Mouse (Mus musculus) thymus, adult 2 months (tissue): Measurements from ENCODE around the gene Homer2. TPM values are rescaled to one million over a fixed set of nuclear protein-coding genes. Genes with fewer than 3 reads are reported as not detected.

ENCODE experiments used
- DNase-seq: peaks from one replicate; pipeline ENCODE4 v3.0.0; 2021
- H3K27ac ChIP-seq: fragments of 200-500 bp; 2 replicates; pipeline ENCODE4 v1.5.1; 2012; ENCODE audit warnings: low read length, control low read depth; ENCODE audit not compliant: control insufficient read depth, insufficient read depth
- H3K27me3 ChIP-seq: fragments of 200-500 bp; 2 replicates; pipeline ENCODE4 v1.6.1; 2012; ENCODE audit warnings: mild to moderate bottlenecking, low read length, moderate library complexity, mixed read lengths; ENCODE audit not compliant: control insufficient read depth, insufficient read depth
- H3K36me3 ChIP-seq: fragments of 200-500 bp; 2 replicates; pipeline ENCODE4 v1.6.1; 2012; ENCODE audit warnings: mild to moderate bottlenecking, low read length, moderate library complexity; ENCODE audit not compliant: control insufficient read depth, insufficient read depth
- H3K4me1 ChIP-seq: fragments of 200-500 bp; replicated peaks from 2 replicates; pipeline ENCODE4 v1.6.1; 2012; ENCODE audit warnings: low read length; ENCODE audit not compliant: control insufficient read depth, insufficient read depth
- H3K4me3 ChIP-seq: fragments of 200-500 bp; 2 replicates; pipeline ENCODE4 v1.5.1; 2012; ENCODE audit warnings: mild to moderate bottlenecking, low read length, control low read depth, moderate library complexity; ENCODE audit not compliant: control insufficient read depth, insufficient read depth
- CTCF ChIP-seq: fragments of 200-500 bp; IDR thresholded peaks from 2 replicates; pipeline ENCODE4 v1.5.1; 2012; ENCODE audit warnings: mild to moderate bottlenecking, control low read depth, low read length, moderate library complexity, borderline replicate concordance; ENCODE audit not compliant: control insufficient read depth, poor library complexity, insufficient read depth; ENCODE audit errors: extremely low read depth
- POLR2A ChIP-seq: fragments of 200-500 bp; IDR thresholded peaks from 2 replicates; pipeline ENCODE4 v1.6.1; 2012; ENCODE audit warnings: mild to moderate bottlenecking, low read length, control low read depth, moderate library complexity; ENCODE audit not compliant: control insufficient read depth, poor library complexity, insufficient read depth; ENCODE audit errors: extremely low read depth
- WGBS: fragments of 180-500 bp; shearing (Covaris S2); methylation state at CpG from one replicate; pipeline ENCODE4 v1.1.7; 2018; 5-methylcytosine and 5-hydroxymethylcytosine counted together
- polyA plus RNA-seq: library from polyadenylated mRNA; depleted of rRNA; stranded (reverse); fragments of >200 nt; gene quantifications from 2 replicates; pipeline ENCODE4 v1.2.3, GENCODE M21; 2012

Gene Homer2
- polyA plus RNA-seq, 1 experiment, result 2.4 TPM

DNA sequence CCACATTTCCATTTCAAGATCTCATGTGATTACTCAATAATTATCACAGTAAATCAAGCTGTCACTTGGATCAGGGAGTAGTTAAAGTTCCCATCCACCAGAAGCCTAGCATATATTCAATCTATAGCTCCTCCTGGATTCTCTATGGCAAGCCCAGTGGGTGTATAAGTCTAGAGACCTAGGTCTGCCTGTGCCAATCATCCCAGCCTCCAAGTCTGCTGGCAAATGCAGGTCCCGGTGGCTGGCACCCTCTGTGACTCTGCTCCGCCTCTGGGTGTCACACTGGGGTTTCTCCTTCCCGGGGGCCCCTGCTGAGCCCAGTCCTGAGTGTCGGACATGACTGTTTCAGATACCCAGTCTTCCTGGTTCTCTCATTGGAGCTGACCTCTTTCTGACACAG, 84.5 kb downstream of the Homer2 start:
- TF ChIP-seq CTCF, result no peak
- no peak for TF ChIP-seq POLR2A
- 81% methylated on average over 4 of the region's 4 CpGs for WGBS
- Histone ChIP-seq H3K36me3 (no peaks in the 10 kb centered on the region), H3K27me3 (no peaks in the 10 kb centered on the region), H3K4me1 (no peaks in the 10 kb centered on the region), H3K4me3 (no peak overlapping the region), H3K27ac (no peak overlapping the region)
- no peak for DNase-seq

DNA sequence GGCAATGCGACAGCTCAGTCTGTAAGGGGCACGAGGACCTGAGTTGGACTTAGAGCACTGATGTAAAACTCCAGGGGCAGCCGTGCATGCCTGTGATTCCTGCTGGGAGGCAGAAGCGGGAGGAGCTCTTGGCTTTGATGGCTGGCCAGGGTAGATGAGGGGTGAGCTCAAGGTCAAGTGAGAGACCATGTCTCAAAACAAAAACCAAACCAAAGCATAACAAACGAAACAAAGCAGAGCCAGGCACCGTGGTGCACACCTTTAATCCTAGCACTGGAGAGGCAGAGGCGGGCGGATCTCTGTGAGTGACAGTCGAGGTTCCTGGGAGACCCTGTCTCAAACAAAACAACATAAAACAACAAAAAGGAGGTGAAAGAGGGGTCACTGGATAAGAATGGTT, 92.3 kb downstream of the Homer2 start:
- H3K4me1 ChIP-seq, result no peaks in the 10 kb centered on the region
- no peak overlapping the region for H3K4me3 ChIP-seq
- no peak for DNase-seq
- no peak overlapping the region for H3K27ac ChIP-seq
- 88% methylated on average over 9 of the region's 9 CpGs for WGBS
- no peaks in the 10 kb centered on the region; the same call in 1 of the 2 replicates for H3K27me3 ChIP-seq
- H3K36me3 ChIP-seq, result no peaks in the 10 kb centered on the region
- TF ChIP-seq POLR2A (no peak), CTCF (no peak)

DNA sequence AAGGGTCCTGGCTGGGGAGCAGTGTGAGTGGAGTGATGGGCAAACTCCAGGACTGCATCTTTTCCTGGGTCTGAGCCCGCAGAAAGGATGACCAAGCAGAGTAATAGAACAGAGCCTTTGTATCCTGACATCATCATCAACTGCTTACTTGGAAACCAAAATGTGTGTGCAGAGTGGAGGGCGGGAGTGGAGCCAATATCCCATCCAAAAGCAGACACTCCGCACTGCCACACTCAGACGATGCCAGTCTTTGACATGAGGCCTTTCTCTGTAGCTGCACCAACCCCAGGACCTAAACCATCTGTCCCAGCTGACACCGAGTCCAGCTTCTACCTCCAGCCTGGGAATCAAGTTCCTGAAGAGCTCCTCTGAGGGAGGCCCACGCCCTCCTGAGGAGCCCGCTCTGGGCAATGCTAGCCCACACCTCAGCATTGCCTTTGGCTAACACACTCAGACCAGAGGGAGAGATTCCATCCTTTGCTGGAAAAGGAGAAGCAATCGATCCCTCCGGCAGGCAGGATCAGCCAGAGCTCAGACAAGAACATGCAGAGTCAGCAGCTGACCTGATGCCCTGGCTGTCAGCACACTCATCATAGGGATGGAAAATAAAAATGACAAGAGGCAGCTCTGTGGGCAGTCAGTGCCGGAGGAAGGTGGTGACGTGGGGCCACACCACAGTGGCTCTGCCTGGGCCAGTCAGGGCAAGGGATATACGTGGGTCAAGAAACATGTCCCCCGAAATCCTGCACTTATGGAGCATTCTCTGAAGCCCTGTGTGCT, 94.3 kb downstream of the Homer2 start:
- H3K27ac ChIP-seq, result no peak overlapping the region
- DNase-seq, result no peak
- H3K4me3 ChIP-seq, result no peak overlapping the region
- no peaks in the 10 kb centered on the region for H3K36me3 ChIP-seq
- TF ChIP-seq POLR2A, result no peak
- 92% methylated on average over 13 of the region's 13 CpGs for WGBS
- H3K27me3 ChIP-seq, result no peaks in the 10 kb centered on the region; the same call in 1 of the 2 replicates
- no peaks in the 10 kb centered on the region for H3K4me1 ChIP-seq

DNA sequence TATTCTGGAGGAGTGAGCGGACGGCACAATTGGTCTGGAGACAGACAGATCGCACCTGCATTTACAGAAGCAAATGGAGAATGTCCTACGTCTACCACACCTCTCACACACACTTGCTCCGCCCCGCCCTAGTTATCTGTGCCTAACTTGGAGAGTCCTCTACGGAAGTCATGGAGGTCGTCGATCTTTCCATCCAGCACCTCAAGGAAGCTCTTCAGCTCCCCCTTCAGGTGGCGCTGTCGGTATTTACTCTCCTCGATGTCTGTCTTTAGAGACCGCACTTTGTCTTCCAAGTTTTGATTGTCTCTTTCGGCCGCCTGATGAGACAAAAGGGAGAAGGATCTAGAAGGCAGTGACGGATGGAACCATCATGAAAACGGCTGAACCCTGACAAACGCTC, 97.2 kb downstream of the Homer2 start:
- 62% methylated on average over 18 of the region's 18 CpGs for WGBS
- no peaks in the 10 kb centered on the region for H3K4me1 ChIP-seq
- DNase-seq, result peak; percentile 19
- H3K4me3 ChIP-seq, result no peak overlapping the region
- TF ChIP-seq CTCF, result no peak
- no peak for TF ChIP-seq POLR2A
- H3K27me3 ChIP-seq, result no peaks in the 10 kb centered on the region; the same call in 1 of the 2 replicates
- H3K36me3 ChIP-seq, result no peaks in the 10 kb centered on the region
- H3K27ac ChIP-seq, result no peak overlapping the region

DNA sequence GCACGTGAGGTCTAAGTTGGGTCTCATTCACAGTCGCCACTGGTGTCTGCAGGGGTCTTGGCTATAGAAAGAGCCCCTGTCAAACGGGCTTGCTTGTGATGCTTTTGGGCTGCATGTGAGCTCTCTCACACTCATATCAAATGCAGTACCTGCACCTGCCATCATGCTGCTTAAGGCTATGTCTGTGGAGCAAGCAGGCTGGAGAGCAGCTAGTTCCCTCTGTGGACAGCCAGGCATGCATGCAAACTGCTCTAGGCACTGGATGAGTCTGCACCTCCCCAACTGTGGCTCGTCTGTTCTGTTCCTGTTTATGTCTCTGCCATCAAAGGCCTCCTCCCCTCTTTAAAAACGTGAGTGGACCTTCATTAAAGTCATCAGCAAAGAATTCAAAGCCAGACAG, 100.9 kb downstream of the Homer2 start:
- Histone ChIP-seq H3K27ac (no peak overlapping the region), H3K4me1 (no peaks in the 10 kb centered on the region), H3K36me3 (no peaks in the 10 kb centered on the region), H3K27me3 (no peaks in the 10 kb centered on the region; the same call in 1 of the 2 replicates), H3K4me3 (no peak overlapping the region)
- no peak for DNase-seq
- TF ChIP-seq POLR2A, result no peak
- TF ChIP-seq CTCF, result no peak
- WGBS, result 53% methylated on average over 5 of the region's 5 CpGs

DNA sequence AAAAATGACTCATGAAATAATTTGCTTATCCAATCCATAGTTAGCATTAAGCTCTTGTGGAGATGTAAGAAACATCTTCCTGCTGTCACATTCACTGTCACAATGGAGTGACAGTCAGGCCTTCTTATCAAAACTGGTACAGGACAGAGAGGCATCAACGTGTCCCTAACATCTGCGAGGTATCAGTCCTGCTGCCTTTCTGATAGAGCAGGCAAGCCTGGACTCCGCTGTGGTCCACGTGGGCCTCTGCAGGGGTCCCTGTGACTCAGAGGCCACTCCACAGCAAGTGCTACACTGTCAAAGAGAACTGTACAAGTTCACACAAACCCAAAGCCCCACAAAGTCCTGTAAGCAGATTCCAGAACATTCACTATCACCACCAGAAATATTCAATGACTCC, 101.8 kb downstream of the Homer2 start:
- H3K27me3 ChIP-seq, result no peaks in the 10 kb centered on the region; the same call in 1 of the 2 replicates
- DNase-seq, result no peak
- WGBS, result 84% methylated on average over 4 of the region's 4 CpGs
- TF ChIP-seq CTCF (no peak), POLR2A (no peak)
- no peak overlapping the region for H3K4me3 ChIP-seq
- no peaks in the 10 kb centered on the region for H3K4me1 ChIP-seq
- H3K36me3 ChIP-seq, result no peaks in the 10 kb centered on the region
- H3K27ac ChIP-seq, result no peak overlapping the region
